Mouse (Mus musculus) C3H10T1/2 (cell line): ENCODE data around the gene Inha. TPM values are rescaled to one million over a fixed set of nuclear protein-coding genes. Genes with fewer than 3 reads are reported as not detected.

Experiments used
- polyA plus RNA-seq, 2 experiments: library from polyadenylated mRNA; unstranded; fragments of >200 nt; fragmentation: generic; extraction: Trizol; gene quantifications; one replicate each; pipeline ENCODE4 v1.2.1; 2012; ENCODE audit warnings: missing spikeins in 2 of 2

The Inha gene
- polyA plus RNA-seq: 1 to 10 TPM in 1 of 2 experiments, under 1 TPM in 1; 0.47 to 6.2 TPM

DNA sequence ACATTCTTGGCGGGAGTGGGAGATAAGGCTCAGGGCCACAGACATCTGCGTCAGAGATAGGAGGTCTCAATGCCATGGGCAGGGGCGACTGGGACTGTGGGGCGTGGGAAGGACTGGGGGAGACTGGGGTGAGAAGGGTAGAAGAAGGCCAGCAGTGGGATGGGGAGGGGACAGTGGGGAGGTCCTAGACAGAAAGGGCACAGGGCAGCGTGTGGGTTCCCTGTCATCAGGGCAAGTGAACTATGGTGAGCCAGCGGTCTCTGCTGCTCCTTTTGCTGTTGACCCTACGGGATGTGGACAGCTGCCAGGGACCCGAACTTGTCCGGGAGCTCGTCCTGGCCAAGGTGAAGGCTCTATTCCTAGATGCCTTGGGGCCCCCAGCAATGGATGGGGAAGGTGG lies at the start of gene Inha:
Gene Inha (plus strand): TSS at position 72 of the 400 bp plus-strand sequence.

DNA sequence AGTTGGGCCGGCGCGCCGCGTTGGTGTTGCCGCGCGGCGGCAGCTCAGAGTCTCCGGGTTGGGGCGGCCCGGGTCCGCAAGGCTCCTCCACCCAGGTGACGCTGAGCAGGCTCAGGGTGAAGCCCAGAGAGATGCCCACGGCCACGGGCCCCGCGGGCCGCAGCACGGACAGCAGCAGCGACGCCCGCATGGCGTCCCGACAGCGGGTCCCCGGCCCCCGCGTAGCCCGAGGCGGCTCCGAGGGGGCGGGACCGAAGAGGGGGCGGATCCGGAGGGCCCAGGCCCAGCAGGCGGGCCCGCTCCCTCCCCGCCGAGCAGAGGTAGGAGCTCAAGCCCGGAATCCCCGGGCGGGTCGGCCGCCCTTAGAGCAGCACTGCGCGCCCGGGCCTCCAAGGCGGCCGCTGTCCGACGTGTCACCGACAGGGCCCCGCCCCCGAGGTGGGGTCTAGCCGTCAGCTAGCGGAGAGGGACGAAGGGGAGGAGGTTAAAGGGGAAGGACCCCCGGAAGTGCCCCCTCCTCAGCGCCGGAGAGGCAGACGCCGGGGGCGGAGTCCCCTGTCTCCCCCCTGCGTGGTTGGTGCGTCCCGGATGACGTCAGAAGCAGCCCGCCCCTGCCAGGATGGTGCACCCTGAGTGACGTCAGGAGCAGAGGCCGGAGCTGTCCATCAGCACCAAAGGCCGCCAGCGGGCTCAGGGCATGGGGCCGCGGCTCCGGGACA lies 27.8 kb upstream of the Inha start, which contains the start of the genes Chpf and Tmem198:
Gene Chpf (minus strand): TSS at position 392 of the 719 bp plus-strand sequence.
Gene Tmem198 (plus strand): TSS at position 617 of the 719 bp plus-strand sequence.

DNA sequence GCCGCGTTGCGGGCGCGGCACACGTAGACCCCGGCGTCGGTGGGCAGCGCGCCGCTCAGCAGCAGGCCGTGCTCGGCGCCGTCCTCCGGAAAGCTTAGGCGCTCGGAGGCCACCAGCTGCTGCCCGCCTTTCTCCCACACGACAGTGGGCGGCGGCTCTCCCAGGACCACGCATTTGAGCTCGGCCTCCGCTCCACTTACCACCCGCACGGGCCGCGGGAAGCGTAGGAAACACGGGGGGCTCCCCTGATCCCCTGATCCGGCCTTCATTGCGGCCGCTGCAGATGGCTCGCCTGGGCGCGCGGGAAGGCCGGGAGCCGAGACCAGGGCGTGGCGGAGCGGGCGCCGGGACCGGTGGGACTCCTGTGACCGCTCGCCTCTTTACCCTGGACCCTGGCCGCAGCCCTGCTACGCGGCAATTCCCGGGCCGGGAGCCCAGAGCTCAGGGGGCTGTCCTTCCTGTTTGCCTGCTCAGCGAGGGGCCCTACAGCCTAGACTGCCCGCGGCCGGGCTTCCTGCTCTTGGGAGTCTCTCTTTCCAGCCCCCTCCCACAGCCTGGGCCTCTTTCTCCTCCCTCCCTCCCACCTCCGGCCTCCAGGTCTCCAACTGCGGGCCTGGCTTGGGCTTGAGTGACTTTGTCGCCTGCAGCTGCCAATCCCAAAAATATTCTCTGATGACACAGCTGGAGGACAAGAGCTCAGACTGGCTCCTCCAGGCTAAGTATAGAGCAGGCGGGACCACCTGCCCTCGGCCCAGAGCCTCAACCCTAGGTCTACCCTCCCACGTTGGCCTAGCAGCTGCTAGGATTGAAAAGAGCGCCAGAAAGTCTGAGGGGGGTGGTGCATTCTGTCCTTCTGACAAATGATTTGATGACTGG lies 683 bp upstream of the Inha start, which contains the start of gene Obsl1:
Gene Obsl1 (minus strand): TSS at position 497 of the 876 bp plus-strand sequence.

DNA sequence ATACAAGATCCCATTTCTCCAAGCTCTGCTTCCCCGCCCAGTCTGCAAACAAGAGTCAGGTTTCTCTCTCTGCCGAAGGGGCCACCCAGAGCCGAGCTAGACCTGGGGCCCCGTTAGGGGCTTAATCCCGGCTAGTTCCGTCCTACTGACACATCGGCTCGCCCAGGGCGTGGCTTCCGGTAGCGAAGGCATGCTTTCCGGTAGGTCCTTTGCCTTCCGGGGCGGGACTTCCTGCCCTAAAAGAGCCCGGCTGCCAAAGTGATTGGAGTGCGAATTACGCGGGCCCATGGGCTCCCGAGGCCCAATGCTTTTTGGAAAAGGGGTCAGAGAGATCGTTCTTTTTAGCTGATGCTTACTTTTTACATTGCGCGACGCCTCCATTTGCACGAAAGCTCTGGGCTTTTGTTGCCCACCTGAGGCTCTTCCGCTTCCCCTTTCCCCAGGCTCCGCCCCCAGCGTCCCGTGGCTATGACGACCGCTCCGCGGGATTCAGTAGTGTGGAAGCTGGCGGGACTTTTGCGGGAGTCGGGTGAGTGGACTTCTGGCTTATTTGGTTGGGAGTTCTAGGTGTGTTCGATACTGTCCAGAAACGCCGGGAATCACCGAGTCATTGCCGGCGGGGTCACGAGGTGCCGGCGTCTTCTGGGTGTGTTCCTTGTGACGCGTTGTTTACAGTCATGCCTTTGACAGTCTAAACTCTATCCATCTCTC lies 14.6 kb downstream of the Inha start, which contains the start of gene Stk11ip:
Gene Stk11ip (plus strand): TSS at position 209 of the 711 bp plus-strand sequence.

DNA sequence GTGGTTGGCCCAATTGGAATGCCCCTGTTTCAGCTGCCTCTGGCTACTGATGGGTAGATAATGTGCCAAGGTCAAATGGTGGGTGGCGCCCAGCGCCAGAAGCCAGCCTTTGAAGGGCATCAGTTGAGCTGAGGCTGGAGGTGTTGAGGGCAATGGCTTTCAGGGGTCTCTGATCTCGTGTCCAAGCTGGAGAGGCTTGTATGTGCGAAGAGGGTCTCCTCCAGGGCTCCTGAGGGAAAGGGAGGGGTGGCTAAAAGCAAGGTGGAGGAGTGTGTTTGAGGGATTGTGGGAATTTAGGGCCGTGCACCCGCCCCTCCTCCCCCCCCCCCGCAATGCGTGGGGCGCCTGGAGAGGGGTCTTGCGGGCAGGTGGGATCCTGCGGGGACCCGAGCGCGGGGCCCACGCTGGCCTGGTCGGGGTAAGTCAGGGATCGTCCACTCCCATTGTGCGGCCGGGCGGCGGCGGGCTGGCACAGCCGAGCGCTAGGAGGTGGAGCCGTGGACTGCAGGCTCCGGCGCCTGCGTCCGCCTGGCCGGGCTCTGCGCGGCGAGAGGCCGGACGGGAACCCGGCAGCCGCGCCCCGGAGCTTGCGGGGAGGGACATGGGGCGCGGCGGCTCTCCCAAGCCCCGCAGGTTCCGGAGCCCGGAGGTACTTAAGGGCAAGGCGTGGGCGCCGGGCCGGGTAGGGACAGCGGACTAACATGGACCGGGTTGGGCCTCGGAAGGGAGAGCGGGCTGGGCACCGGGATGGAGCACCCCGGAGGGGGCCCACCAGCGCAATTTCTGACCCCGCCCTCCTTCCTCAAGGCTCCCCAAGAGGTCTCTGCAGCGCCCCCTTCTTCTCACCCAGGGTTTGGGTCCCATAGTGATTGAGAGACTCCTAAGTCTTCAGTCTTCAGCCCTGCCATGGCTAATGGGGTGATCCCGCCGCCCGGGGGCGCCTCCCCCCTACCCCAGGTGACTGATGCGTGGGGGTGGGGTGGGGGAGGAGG lies 39.4 kb downstream of the Inha start, which contains the start of gene Slc4a3:
Gene Slc4a3 (plus strand): TSS at position 302 of the 992 bp plus-strand sequence.

Other genes with a start within 250 kb of the Inha start
- gene Ptprn, start 242.6 kb upstream of the Inha start, polyA plus RNA-seq: under 1 TPM; 0.26 to 0.82 TPM
- gene Resp18, start 228.7 kb upstream of the Inha start, polyA plus RNA-seq: not detected
- gene Dnpep, start 189.1 kb upstream of the Inha start, polyA plus RNA-seq: 100 to 1,000 TPM in 1 of 2 experiments, 10 to 100 TPM in 1; 81.6 to 131 TPM
- gene Des, start 146.7 kb upstream of the Inha start, polyA plus RNA-seq: 1 to 10 TPM; 1.0 to 1.3 TPM
- 10 to 100 TPM in 1 of 2 experiments, 1 to 10 TPM in 1; 7.3 to 31.3 TPM for gene Speg, start 131.8 kb upstream of the Inha start, polyA plus RNA-seq
- gene Gmppa, start 71.1 kb upstream of the Inha start, polyA plus RNA-seq: 100 to 1,000 TPM in 1 of 2 experiments, 10 to 100 TPM in 1; 59.9 to 119 TPM
- gene Asic4, start 56.6 kb upstream of the Inha start, polyA plus RNA-seq: under 1 TPM in 1 of 2 experiments, not detected in 1; 0.04 TPM
- gene Chpf, start 27.8 kb upstream of the Inha start, polyA plus RNA-seq: 100 to 1,000 TPM in 1 of 2 experiments, 10 to 100 TPM in 1; 40.9 to 104 TPM
- 1 to 10 TPM in 1 of 2 experiments, under 1 TPM in 1; 0.25 to 1.3 TPM for gene Tmem198, start 27.5 kb upstream of the Inha start, polyA plus RNA-seq
- gene Obsl1, start 625 bp upstream of the Inha start, polyA plus RNA-seq: 10 to 100 TPM; 20.0 to 73.7 TPM
- gene Stk11ip, start 14.5 kb downstream of the Inha start, polyA plus RNA-seq: 1 to 10 TPM; 4.5 to 9.4 TPM
- gene Slc4a3, start 39.2 kb downstream of the Inha start, polyA plus RNA-seq: 1 to 10 TPM; 1.3 to 8.9 TPM